Mouse (Mus musculus) G1E (cell line): ENCODE measurements at regions not wholly inside any gene's neighbourhood (a gene's known extent, or its start where the extent isn't known, plus 50 kb on each side); places are given as distances from the start of the nearest gene placed in this dataset.

Source experiments
- CTCF ChIP-seq: IDR thresholded peaks from 2 replicates; pipeline ENCODE4 v1.5.1; 2012; ENCODE audit warnings: low read depth, low read length, inconsistent platforms, mixed read lengths
- GATA1 ChIP-seq: IDR thresholded peaks from 2 replicates; pipeline ENCODE4 v1.6.1; 2012; ENCODE audit warnings: borderline replicate concordance, low read length, inconsistent platforms, mixed read lengths

- TF ChIP-seq CTCF (no peak), GATA1 (no peak)
Observed at GRCm38 (mm10) chr13:113534664-113535455, 83.5 kb downstream of the Snx18 start.
